Mouse (Mus musculus) heart, embryonic 15.5 days (tissue): ENCODE measurements around the gene Atp8a2. TPM values are rescaled to one million over a fixed set of nuclear protein-coding genes. Genes with fewer than 3 reads are reported as not detected.
"Not testable (repeated sequence)": the region's sequence is repeated elsewhere in the genome, so short reads cannot be mapped to it uniquely, and the experiment has no call there.

Source experiments
- ATAC-seq: fragments of 200-750 bp; cut with Nextera tagmentation; replicated peaks from 2 replicates; pipeline ENCODE4 v1.8.0; 2017; ENCODE audit warnings: low read depth, moderate TSS enrichment; ENCODE audit not compliant: insufficient number of reproducible peaks, insufficient read depth, low FRiP score
- H3K27ac ChIP-seq: fragments of 300-500 bp; sonication (generic); 2 replicates; pipeline ENCODE4 v1.5.1; 2015; ENCODE audit warnings: mild to moderate bottlenecking, inconsistent platforms
- H3K27me3 ChIP-seq: fragments of 300-500 bp; sonication (generic); 2 replicates; pipeline ENCODE4 v1.6.1; 2015; ENCODE audit warnings: inconsistent platforms
- H3K36me3 ChIP-seq: fragments of 300-500 bp; sonication (generic); 2 replicates; pipeline ENCODE4 v1.6.1; 2015; ENCODE audit warnings: mild to moderate bottlenecking, inconsistent platforms
- H3K4me1 ChIP-seq: fragments of 300-500 bp; sonication (generic); replicated peaks from 2 replicates; pipeline ENCODE4 v1.6.1; 2015; ENCODE audit warnings: inconsistent platforms
- H3K4me2 ChIP-seq: fragments of 300-500 bp; sonication (generic); 2 replicates; pipeline ENCODE4 v1.6.1; 2015; ENCODE audit warnings: inconsistent platforms, mild to moderate bottlenecking, moderate library complexity
- H3K4me3 ChIP-seq: fragments of 300-500 bp; sonication (generic); 2 replicates; pipeline ENCODE4 v1.5.1; 2015; ENCODE audit warnings: mild to moderate bottlenecking, inconsistent platforms
- H3K9ac ChIP-seq: fragments of 300-500 bp; sonication (generic); 2 replicates; pipeline ENCODE4 v1.6.1; 2015; ENCODE audit warnings: mild to moderate bottlenecking, inconsistent platforms
- H3K9me3 ChIP-seq: fragments of 300-500 bp; sonication (generic); replicated peaks from 2 replicates; pipeline ENCODE4 v1.6.1; 2016; ENCODE audit warnings: inconsistent platforms
- WGBS: fragments of 180-500 bp; shearing (Covaris S2); methylation state at CpG from one replicate; pipeline ENCODE4 v1.1.7; 2015; ENCODE audit warnings: mixed read lengths; 5-methylcytosine and 5-hydroxymethylcytosine counted together
- polyA plus RNA-seq: library from polyadenylated mRNA; unstranded; fragments of >200 nt; fragmentation: Nextera tagmentation; extraction: Ambion mirVana; gene quantifications from 2 replicates; pipeline ENCODE4 v1.2.1, GENCODE M21; 2015

The Atp8a2 gene
- polyA plus RNA-seq, 1 experiment from 2014 or later, result 6.1 TPM

- ATAC-seq, result no peak
- 52% methylated on average over 9 of the region's 9 CpGs for WGBS
- H3K4me3 ChIP-seq, result no peak overlapping the region
Measured at GRCm38 (mm10) chr14:59960214-59960890, 236.6 kb downstream of the Atp8a2 start.

GRCm38 (mm10) chr14:59959723-59960122, 237.3 kb downstream of the Atp8a2 start:
- no peak overlapping the region for H3K27ac ChIP-seq
- H3K4me2 ChIP-seq, result no peak overlapping the region
- no peaks in the 10 kb centered on the region for H3K27me3 ChIP-seq
- WGBS, result 43% methylated on average over 8 of the region's 8 CpGs
- no peaks in the 10 kb centered on the region for H3K36me3 ChIP-seq
- H3K9me3 ChIP-seq, result no peaks in the 10 kb centered on the region
- H3K9ac ChIP-seq, result no peak overlapping the region
- no peak for ATAC-seq
- no peak overlapping the region for H3K4me3 ChIP-seq
- 0 out of 2 replicates have a peak, but pooled peaks cover 2% of the 10 kb centered on the region for H3K4me1 ChIP-seq

More at GRCm38 (mm10) chr14:59960214-59960890, 236.6 kb downstream of the Atp8a2 start:
- Histone ChIP-seq H3K4me2 (no peak overlapping the region), H3K9ac (no peak overlapping the region), H3K27ac (no peak overlapping the region), H3K4me1 (0 out of 2 replicates have a peak, but pooled peaks cover 2% of the 10 kb centered on the region), H3K36me3 (no peaks in the 10 kb centered on the region), H3K9me3 (no peaks in the 10 kb centered on the region), H3K27me3 (no peaks in the 10 kb centered on the region)

GRCm38 (mm10) chr14:59949983-59950382, 247.0 kb downstream of the Atp8a2 start:
- no peak overlapping the region for H3K9ac ChIP-seq
- no peaks in the 10 kb centered on the region for H3K9me3 ChIP-seq
- WGBS, result 13% methylated on average over 5 of the region's 5 CpGs
- H3K4me1 ChIP-seq, result peaks cover 11% of the 10 kb centered on the region
- no peaks in the 10 kb centered on the region for H3K27me3 ChIP-seq
- no peaks in the 10 kb centered on the region for H3K36me3 ChIP-seq
- no peak overlapping the region for H3K4me3 ChIP-seq
- H3K4me2 ChIP-seq, result no peak overlapping the region
- ATAC-seq, result 0 out of 2 replicates have a peak, but pooled peaks have one; percentile 50
- H3K27ac ChIP-seq, result peak overlapping the region; percentile 36; the same call in 1 of the 2 replicates

- H3K36me3 ChIP-seq, result no peaks in the 10 kb centered on the region
- peaks cover 9% of the 10 kb centered on the region for H3K4me1 ChIP-seq
- H3K9ac ChIP-seq, result no peak overlapping the region
- no peaks in the 10 kb centered on the region for H3K9me3 ChIP-seq
- no peak overlapping the region for H3K4me2 ChIP-seq
- no peaks in the 10 kb centered on the region for H3K27me3 ChIP-seq
- no peak overlapping the region for H3K4me3 ChIP-seq
- 31% methylated on average over 7 of the region's 7 CpGs for WGBS
- no peak overlapping the region for H3K27ac ChIP-seq
- ATAC-seq, result peak; percentile 74
Measured at GRCm38 (mm10) chr14:59942864-59943611, 253.9 kb downstream of the Atp8a2 start.

- peaks cover 9% of the 10 kb centered on the region for H3K4me1 ChIP-seq
- no peaks in the 10 kb centered on the region for H3K36me3 ChIP-seq
- peak; percentile 50; the same call in 1 of the 2 replicates for ATAC-seq
- no peak overlapping the region for H3K4me3 ChIP-seq
- H3K4me2 ChIP-seq, result no peak overlapping the region
- 39% methylated on average over 2 of the region's 2 CpGs for WGBS
- H3K27me3 ChIP-seq, result no peaks in the 10 kb centered on the region
- no peak overlapping the region for H3K9ac ChIP-seq
- H3K9me3 ChIP-seq, result no peaks in the 10 kb centered on the region
- H3K27ac ChIP-seq, result peak overlapping the region; percentile 27; the same call in 1 of the 2 replicates
Measured at GRCm38 (mm10) chr14:59942199-59942598, 254.8 kb downstream of the Atp8a2 start.

- 35% methylated on average over 6 of the region's 6 CpGs for WGBS
- no peak overlapping the region for H3K27ac ChIP-seq
Measured at GRCm38 (mm10) chr14:59932355-59932754, 264.6 kb downstream of the Atp8a2 start.

GRCm38 (mm10) chr14:59931412-59932058, 265.4 kb downstream of the Atp8a2 start:
- Histone ChIP-seq H3K9me3 (no peaks in the 10 kb centered on the region), H3K4me2 (no peak overlapping the region), H3K36me3 (no peaks in the 10 kb centered on the region), H3K27me3 (no peaks in the 10 kb centered on the region), H3K4me1 (peaks cover 5% of the 10 kb centered on the region; the same call in 1 of the 2 replicates), H3K9ac (no peak overlapping the region), H3K4me3 (no peak overlapping the region), H3K27ac (no peak overlapping the region)
- WGBS, result 89% methylated on average over 13 of the region's 13 CpGs
- ATAC-seq, result no peak

More at GRCm38 (mm10) chr14:59932355-59932754, 264.6 kb downstream of the Atp8a2 start:
- Histone ChIP-seq H3K4me3 (no peak overlapping the region), H3K4me2 (no peak overlapping the region), H3K36me3 (no peaks in the 10 kb centered on the region), H3K9me3 (no peaks in the 10 kb centered on the region), H3K9ac (no peak overlapping the region), H3K4me1 (peaks cover 5% of the 10 kb centered on the region; the same call in 1 of the 2 replicates), H3K27me3 (no peaks in the 10 kb centered on the region)
- ATAC-seq, result no peak

GRCm38 (mm10) chr14:59929190-59929589, 267.8 kb downstream of the Atp8a2 start:
- not testable (repeated sequence) for ATAC-seq, H3K4me3 ChIP-seq, H3K9ac ChIP-seq, H3K4me2 ChIP-seq, H3K27me3 ChIP-seq, H3K36me3 ChIP-seq, H3K4me1 ChIP-seq, H3K9me3 ChIP-seq, H3K27ac ChIP-seq
- WGBS, result 78% methylated on average over 1 of the region's 1 CpGs

GRCm38 (mm10) chr14:59928781-59929180, 268.2 kb downstream of the Atp8a2 start:
- WGBS, result 83% methylated on average over 5 of the region's 5 CpGs
- Histone ChIP-seq H3K9ac (no peak overlapping the region), H3K27ac (no peak overlapping the region), H3K27me3 (no peaks in the 10 kb centered on the region), H3K4me3 (no peak overlapping the region), H3K4me2 (no peak overlapping the region), H3K36me3 (no peaks in the 10 kb centered on the region), H3K9me3 (no peaks in the 10 kb centered on the region), H3K4me1 (no peaks in the 10 kb centered on the region; the same call in 1 of the 2 replicates)
- no peak for ATAC-seq

- Histone ChIP-seq H3K4me3 (no peak overlapping the region), H3K36me3 (no peaks in the 10 kb centered on the region), H3K27ac (no peak overlapping the region), H3K4me2 (no peak overlapping the region), H3K27me3 (no peaks in the 10 kb centered on the region), H3K9ac (no peak overlapping the region), H3K9me3 (no peaks in the 10 kb centered on the region), H3K4me1 (no peaks in the 10 kb centered on the region; the same call in 1 of the 2 replicates)
- ATAC-seq, result no peak
- 75% methylated on average over 5 of the region's 5 CpGs for WGBS
Measured at GRCm38 (mm10) chr14:59927804-59928203, 269.2 kb downstream of the Atp8a2 start.

GRCm38 (mm10) chr14:59919865-59920264, 277.1 kb downstream of the Atp8a2 start:
- Histone ChIP-seq H3K9ac (no peak overlapping the region), H3K27me3 (no peaks in the 10 kb centered on the region), H3K4me1 (no peaks in the 10 kb centered on the region; the same call in 1 of the 2 replicates), H3K4me3 (no peak overlapping the region), H3K27ac (no peak overlapping the region), H3K9me3 (no peaks in the 10 kb centered on the region), H3K36me3 (no peaks in the 10 kb centered on the region), H3K4me2 (no peak overlapping the region)
- WGBS, result 76% methylated on average over 8 of the region's 8 CpGs
- ATAC-seq, result no peak
